Mouse (Mus musculus) forebrain, embryonic 15.5 days (tissue): ENCODE results near the gene Nat8l. TPM values are rescaled to one million over a fixed set of nuclear protein-coding genes. Genes with fewer than 3 reads are reported as not detected.

Experiments used
- ATAC-seq: fragments of 200-750 bp; cut with Nextera tagmentation; replicated peaks from 2 replicates; pipeline ENCODE4 v1.8.0; 2017; ENCODE audit warnings: mild to moderate bottlenecking, moderate TSS enrichment, moderate library complexity
- H3K27ac ChIP-seq: fragments of 300-500 bp; sonication (generic); replicated peaks from 2 replicates; pipeline ENCODE4 v1.5.1; 2015; ENCODE audit warnings: mild to moderate bottlenecking, inconsistent platforms
- H3K27me3 ChIP-seq: fragments of 300-500 bp; sonication (generic); 2 replicates; pipeline ENCODE4 v1.6.1; 2015; ENCODE audit warnings: inconsistent platforms
- H3K36me3 ChIP-seq: fragments of 300-500 bp; sonication (generic); 2 replicates; pipeline ENCODE4 v1.6.1; 2015; ENCODE audit warnings: mild to moderate bottlenecking, inconsistent platforms
- H3K4me1 ChIP-seq: fragments of 300-500 bp; sonication (generic); 2 replicates; pipeline ENCODE4 v1.6.1; 2015; ENCODE audit warnings: inconsistent platforms
- H3K4me2 ChIP-seq: fragments of 300-500 bp; sonication (generic); replicated peaks from 2 replicates; pipeline ENCODE4 v1.6.1; 2015; ENCODE audit warnings: mild to moderate bottlenecking, inconsistent platforms
- H3K4me3 ChIP-seq: fragments of 300-500 bp; sonication (generic); 2 replicates; pipeline ENCODE4 v1.5.1; 2015; ENCODE audit warnings: mild to moderate bottlenecking, inconsistent platforms
- H3K9ac ChIP-seq: fragments of 300-500 bp; sonication (generic); replicated peaks from 2 replicates; pipeline ENCODE4 v1.6.1; 2015; ENCODE audit warnings: mild to moderate bottlenecking, inconsistent platforms
- H3K9me3 ChIP-seq: fragments of 300-500 bp; sonication (generic); 2 replicates; pipeline ENCODE4 v1.6.1; 2016; ENCODE audit warnings: inconsistent platforms
- WGBS: fragments of 180-500 bp; shearing (Covaris S2); methylation state at CpG from one replicate; pipeline ENCODE4 v1.1.7; 2015; ENCODE audit warnings: mixed read lengths; 5-methylcytosine and 5-hydroxymethylcytosine counted together
- polyA plus RNA-seq: library from polyadenylated mRNA; unstranded; fragments of >200 nt; fragmentation: Nextera tagmentation; extraction: Ambion mirVana; gene quantifications from 2 replicates; pipeline ENCODE4 v1.2.1, GENCODE M21; 2015

Gene Nat8l
- polyA plus RNA-seq, 1 experiment from 2014 or later, result 4.0 TPM

GRCm38 (mm10) chr5:33994671-33995625 lies 836 bp upstream of the Nat8l start:
- H3K27ac ChIP-seq, result peak overlapping the region; percentile 96
- peaks cover 36% of the 10 kb centered on the region for H3K4me1 ChIP-seq
- ATAC-seq, result no peak; the same call in 1 of the 2 replicates
- H3K27me3 ChIP-seq, result no peaks in the 10 kb centered on the region
- 30% methylated on average over 28 of the region's 28 CpGs for WGBS
- H3K36me3 ChIP-seq, result no peaks in the 10 kb centered on the region
- H3K4me3 ChIP-seq, result peak overlapping the region; percentile 89
- H3K9me3 ChIP-seq, result no peaks in the 10 kb centered on the region
- H3K4me2 ChIP-seq, result peak overlapping the region; percentile 79
- H3K9ac ChIP-seq, result peak overlapping the region; percentile 91

- Histone ChIP-seq H3K4me1 (peaks cover 39% of the 10 kb centered on the region), H3K9ac (peak overlapping the region; percentile 91), H3K36me3 (peaks cover 7% of the 10 kb centered on the region; the same call in 1 of the 2 replicates), H3K27me3 (no peaks in the 10 kb centered on the region), H3K9me3 (no peaks in the 10 kb centered on the region), H3K27ac (peak overlapping the region; percentile 96), H3K4me2 (peak overlapping the region; percentile 79), H3K4me3 (peak overlapping the region; percentile 89)
- no peak for ATAC-seq
- under 1% methylated on average over 51 of the region's 55 CpGs for WGBS
Measured at GRCm38 (mm10) chr5:33996694-33997045, 886 bp downstream of the Nat8l start.

- Histone ChIP-seq H3K9ac (peak overlapping the region; percentile 91), H3K27ac (peak overlapping the region; percentile 96), H3K4me1 (peaks cover 40% of the 10 kb centered on the region), H3K4me2 (peak overlapping the region; percentile 79), H3K4me3 (peak overlapping the region; percentile 89), H3K9me3 (no peaks in the 10 kb centered on the region), H3K27me3 (no peaks in the 10 kb centered on the region), H3K36me3 (peaks cover 7% of the 10 kb centered on the region; the same call in 1 of the 2 replicates)
- ATAC-seq, result peak; percentile 35
- 0% methylated on average over 77 of the region's 80 CpGs for WGBS
Measured at GRCm38 (mm10) chr5:33997051-33997741, 1.4 kb downstream of the Nat8l start.

GRCm38 (mm10) chr5:33997829-33998504 lies 2.2 kb downstream of the Nat8l start:
- no peak overlapping the region for H3K27ac ChIP-seq
- peak overlapping the region; percentile 79 for H3K4me2 ChIP-seq
- H3K9ac ChIP-seq, result peak overlapping the region; percentile 91
- 72% methylated on average over 20 of the region's 20 CpGs for WGBS
- ATAC-seq, result no peak
- H3K9me3 ChIP-seq, result no peaks in the 10 kb centered on the region
- H3K4me1 ChIP-seq, result peaks cover 47% of the 10 kb centered on the region
- H3K4me3 ChIP-seq, result peak overlapping the region; percentile 89
- no peaks in the 10 kb centered on the region for H3K27me3 ChIP-seq
- peaks cover 7% of the 10 kb centered on the region; the same call in 1 of the 2 replicates for H3K36me3 ChIP-seq

- H3K4me3 ChIP-seq, result peak overlapping the region; percentile 89
- peaks cover 7% of the 10 kb centered on the region; the same call in 1 of the 2 replicates for H3K36me3 ChIP-seq
- H3K27me3 ChIP-seq, result no peaks in the 10 kb centered on the region
- WGBS, result 91% methylated on average over 3 of the region's 3 CpGs
- H3K27ac ChIP-seq, result no peak overlapping the region
- ATAC-seq, result no peak
- peaks cover 53% of the 10 kb centered on the region for H3K4me1 ChIP-seq
- H3K9ac ChIP-seq, result peak overlapping the region; percentile 91; the same call in 1 of the 2 replicates
- H3K9me3 ChIP-seq, result no peaks in the 10 kb centered on the region
- H3K4me2 ChIP-seq, result peak overlapping the region; percentile 79
Measured at GRCm38 (mm10) chr5:33998505-33998877, 2.7 kb downstream of the Nat8l start.

GRCm38 (mm10) chr5:33999466-34000090 lies 3.8 kb downstream of the Nat8l start:
- Histone ChIP-seq H3K4me1 (peaks cover 53% of the 10 kb centered on the region), H3K36me3 (peaks cover 7% of the 10 kb centered on the region; the same call in 1 of the 2 replicates), H3K27ac (no peak overlapping the region), H3K9me3 (no peaks in the 10 kb centered on the region), H3K27me3 (no peaks in the 10 kb centered on the region), H3K4me3 (no peak overlapping the region), H3K9ac (no peak overlapping the region), H3K4me2 (peak overlapping the region; percentile 79)
- WGBS, result 73% methylated on average over 6 of the region's 6 CpGs
- ATAC-seq, result no peak

GRCm38 (mm10) chr5:34000809-34001208 lies 5.0 kb downstream of the Nat8l start:
- Histone ChIP-seq H3K36me3 (peaks cover 7% of the 10 kb centered on the region; the same call in 1 of the 2 replicates), H3K4me3 (no peak overlapping the region), H3K9me3 (no peaks in the 10 kb centered on the region), H3K4me2 (no peak overlapping the region), H3K9ac (no peak overlapping the region), H3K4me1 (peaks cover 47% of the 10 kb centered on the region), H3K27ac (no peak overlapping the region), H3K27me3 (no peaks in the 10 kb centered on the region)
- no peak for ATAC-seq
- 97% methylated on average over 25 of the region's 25 CpGs for WGBS

- Histone ChIP-seq H3K9ac (no peak overlapping the region), H3K4me2 (no peak overlapping the region), H3K4me1 (peaks cover 47% of the 10 kb centered on the region), H3K4me3 (no peak overlapping the region), H3K27me3 (no peaks in the 10 kb centered on the region), H3K9me3 (no peaks in the 10 kb centered on the region), H3K27ac (no peak overlapping the region), H3K36me3 (peaks cover 7% of the 10 kb centered on the region; the same call in 1 of the 2 replicates)
- 100% methylated on average over 1 of the region's 1 CpGs for WGBS
- ATAC-seq, result no peak
Measured at GRCm38 (mm10) chr5:34001401-34001800, 5.6 kb downstream of the Nat8l start.

- WGBS, result 41% methylated on average over 4 of the region's 4 CpGs
Measured at GRCm38 (mm10) chr5:34002636-34003035, 6.9 kb downstream of the Nat8l start.

GRCm38 (mm10) chr5:34004618-34005017 lies 8.8 kb downstream of the Nat8l start:
- 84% methylated on average over 5 of the region's 5 CpGs for WGBS
- Histone ChIP-seq H3K4me2 (no peak overlapping the region), H3K9ac (no peak overlapping the region), H3K9me3 (no peaks in the 10 kb centered on the region), H3K4me3 (no peak overlapping the region), H3K27me3 (no peaks in the 10 kb centered on the region), H3K27ac (no peak overlapping the region), H3K36me3 (peaks cover 7% of the 10 kb centered on the region; the same call in 1 of the 2 replicates), H3K4me1 (peaks cover 20% of the 10 kb centered on the region)
- ATAC-seq, result no peak

More at GRCm38 (mm10) chr5:34002636-34003035, 6.9 kb downstream of the Nat8l start:
- H3K9ac ChIP-seq, result no peak overlapping the region
- 0 out of 2 replicates have a peak, but pooled peaks have one; percentile 39 for ATAC-seq
- H3K9me3 ChIP-seq, result no peaks in the 10 kb centered on the region
- H3K27ac ChIP-seq, result peak overlapping the region; percentile 19; the same call in 1 of the 2 replicates
- no peaks in the 10 kb centered on the region for H3K27me3 ChIP-seq
- no peak overlapping the region for H3K4me3 ChIP-seq
- H3K36me3 ChIP-seq, result peaks cover 7% of the 10 kb centered on the region; the same call in 1 of the 2 replicates
- no peak overlapping the region for H3K4me2 ChIP-seq
- peaks cover 40% of the 10 kb centered on the region for H3K4me1 ChIP-seq

- H3K36me3 ChIP-seq, result no peaks in the 10 kb centered on the region
- H3K9ac ChIP-seq, result no peak overlapping the region
- H3K27me3 ChIP-seq, result no peaks in the 10 kb centered on the region
- H3K4me2 ChIP-seq, result no peak overlapping the region
- H3K9me3 ChIP-seq, result no peaks in the 10 kb centered on the region
- peaks cover 15% of the 10 kb centered on the region for H3K4me1 ChIP-seq
- 93% methylated on average over 4 of the region's 4 CpGs for WGBS
- H3K4me3 ChIP-seq, result no peak overlapping the region
- no peak for ATAC-seq
- H3K27ac ChIP-seq, result no peak overlapping the region
Measured at GRCm38 (mm10) chr5:34006832-34007231, 11.0 kb downstream of the Nat8l start.
